Mouse (Mus musculus) liver, embryonic 16.5 days (tissue): ENCODE measurements at regions not wholly inside any gene's neighbourhood (a gene's known extent, or its start where the extent isn't known, plus 50 kb on each side); places are given as distances from the start of the nearest gene placed in this dataset.

Source experiments
- ATAC-seq: fragments of 200-750 bp; cut with Nextera tagmentation; 2 replicates; pipeline ENCODE4 v1.8.0; 2017; ENCODE audit warnings: low read depth, mild to moderate bottlenecking, moderate number of reproducible peaks, moderate library complexity
- H3K27ac ChIP-seq: fragments of 300-500 bp; sonication (generic); 2 replicates; pipeline ENCODE4 v1.5.1; 2014; ENCODE audit warnings: mild to moderate bottlenecking, low read length
- H3K27me3 ChIP-seq: fragments of 300-500 bp; sonication (generic); 2 replicates; pipeline ENCODE4 v1.6.1; 2014; ENCODE audit warnings: low read depth, low read length, mixed read lengths; ENCODE audit not compliant: control insufficient read depth, insufficient read depth
- H3K36me3 ChIP-seq: fragments of 300-500 bp; sonication (generic); 2 replicates; pipeline ENCODE4 v1.6.1; 2014; ENCODE audit warnings: mild to moderate bottlenecking; ENCODE audit not compliant: control insufficient read depth, insufficient read depth
- H3K4me1 ChIP-seq: fragments of 300-500 bp; sonication (generic); 2 replicates; pipeline ENCODE4 v1.6.1; 2014; ENCODE audit warnings: low read depth, low read length, mixed read lengths; ENCODE audit not compliant: control insufficient read depth
- H3K4me2 ChIP-seq: fragments of 300-500 bp; sonication (generic); 2 replicates; pipeline ENCODE4 v1.6.1; 2014; ENCODE audit warnings: low read depth, low read length, mixed read lengths
- H3K4me3 ChIP-seq: fragments of 300-500 bp; sonication (generic); 2 replicates; pipeline ENCODE4 v1.5.1; 2014; ENCODE audit warnings: low read depth, mild to moderate bottlenecking, low read length
- H3K9ac ChIP-seq: fragments of 300-500 bp; sonication (generic); 2 replicates; pipeline ENCODE4 v1.6.1; 2014; ENCODE audit warnings: low read depth, low read length
- H3K9me3 ChIP-seq: fragments of 300-500 bp; sonication (generic); replicated peaks from 2 replicates; pipeline ENCODE4 v1.6.1; 2016; ENCODE audit warnings: low read length; ENCODE audit not compliant: control insufficient read depth
- WGBS: fragments of 180-500 bp; shearing (Covaris S2); extraction: QIAGEN DNeasy Blood & Tissue Kit; methylation state at CpG from one replicate; pipeline ENCODE4 v1.1.7; 2014; ENCODE audit not compliant: insufficient replicate concordance; 5-methylcytosine and 5-hydroxymethylcytosine counted together

DNA sequence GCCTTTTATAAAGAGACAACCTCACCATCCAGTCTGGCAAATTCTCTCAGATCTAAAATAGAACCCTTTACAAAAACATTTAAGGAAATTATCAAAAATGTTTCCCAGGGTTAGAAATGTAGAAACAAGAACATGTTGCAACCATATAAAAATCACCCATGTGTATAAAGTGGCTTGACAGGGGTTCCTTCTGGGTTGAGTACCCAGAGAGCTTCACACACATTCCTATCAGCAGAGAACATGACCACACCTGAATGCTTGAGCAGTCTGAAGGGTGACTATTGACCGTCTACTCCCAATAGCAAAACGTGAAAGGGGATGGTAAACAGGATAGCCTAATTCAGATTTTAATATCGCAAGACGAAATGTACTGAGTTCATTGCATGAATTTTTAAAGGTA is 57.8 kb upstream of the Zfand5 start:
- no peak overlapping the region for H3K4me2 ChIP-seq
- no peaks in the 10 kb centered on the region for H3K36me3 ChIP-seq
- no peak overlapping the region for H3K9ac ChIP-seq
- no peaks in the 10 kb centered on the region for H3K4me1 ChIP-seq
- 71% methylated on average over 4 of the region's 4 CpGs for WGBS
- H3K27ac ChIP-seq = no peak overlapping the region
- no peak overlapping the region for H3K4me3 ChIP-seq
- H3K9me3 ChIP-seq = no peaks in the 10 kb centered on the region
- no peak for ATAC-seq
- H3K27me3 ChIP-seq = no peaks in the 10 kb centered on the region

DNA sequence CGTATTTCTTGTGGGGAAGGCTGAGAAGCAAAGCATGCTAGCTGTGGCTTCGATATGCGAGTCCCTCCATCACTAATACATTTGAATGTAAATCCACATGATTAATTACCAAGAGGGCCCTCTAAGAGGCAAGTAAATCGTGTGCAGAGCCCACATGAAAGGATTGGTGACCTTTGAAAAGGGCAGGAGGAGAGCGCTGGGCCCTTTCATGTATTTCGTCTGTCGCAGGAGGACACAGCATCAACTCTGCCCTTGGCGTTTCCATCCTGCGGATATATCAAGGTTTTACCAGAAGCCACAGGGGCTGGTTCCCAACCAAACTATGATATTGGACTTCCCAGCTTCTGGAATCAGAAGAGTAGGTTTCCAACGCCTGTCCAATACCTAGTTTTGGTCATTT is 78.6 kb upstream of the Zfand5 start:
- Histone ChIP-seq H3K4me3 (no peak overlapping the region), H3K9me3 (no peaks in the 10 kb centered on the region), H3K9ac (no peak overlapping the region), H3K36me3 (no peaks in the 10 kb centered on the region), H3K27ac (no peak overlapping the region), H3K4me1 (no peaks in the 10 kb centered on the region), H3K4me2 (no peak overlapping the region), H3K27me3 (no peaks in the 10 kb centered on the region)
- 73% methylated on average over 10 of the region's 10 CpGs for WGBS
- ATAC-seq = no peak

DNA sequence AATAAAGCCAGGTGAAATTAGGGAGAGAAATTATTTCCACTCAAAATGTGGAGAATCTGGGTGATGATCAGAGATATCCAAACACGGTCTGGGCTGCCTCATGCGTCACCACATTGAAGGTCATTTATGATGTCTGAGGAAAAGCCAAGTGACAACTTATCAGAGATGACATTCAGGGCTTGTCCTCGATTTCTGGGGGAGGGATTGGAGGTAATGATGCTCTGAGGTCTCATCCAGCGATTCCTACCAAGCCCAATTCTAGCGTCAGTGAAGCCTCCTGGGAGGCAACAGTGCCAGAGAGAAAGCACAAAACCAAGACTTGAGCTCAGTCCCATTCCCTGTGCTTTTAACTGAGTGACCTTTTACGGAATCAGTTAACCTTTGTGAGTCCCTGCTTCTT is 79.5 kb upstream of the Zfand5 start:
- H3K4me2 ChIP-seq = no peak overlapping the region
- no peak for ATAC-seq
- no peaks in the 10 kb centered on the region for H3K36me3 ChIP-seq
- H3K4me1 ChIP-seq = no peaks in the 10 kb centered on the region
- no peak overlapping the region for H3K27ac ChIP-seq
- H3K9ac ChIP-seq = no peak overlapping the region
- H3K27me3 ChIP-seq = no peaks in the 10 kb centered on the region
- no peak overlapping the region for H3K4me3 ChIP-seq
- H3K9me3 ChIP-seq = no peaks in the 10 kb centered on the region
- 60% methylated on average over 6 of the region's 6 CpGs for WGBS

DNA sequence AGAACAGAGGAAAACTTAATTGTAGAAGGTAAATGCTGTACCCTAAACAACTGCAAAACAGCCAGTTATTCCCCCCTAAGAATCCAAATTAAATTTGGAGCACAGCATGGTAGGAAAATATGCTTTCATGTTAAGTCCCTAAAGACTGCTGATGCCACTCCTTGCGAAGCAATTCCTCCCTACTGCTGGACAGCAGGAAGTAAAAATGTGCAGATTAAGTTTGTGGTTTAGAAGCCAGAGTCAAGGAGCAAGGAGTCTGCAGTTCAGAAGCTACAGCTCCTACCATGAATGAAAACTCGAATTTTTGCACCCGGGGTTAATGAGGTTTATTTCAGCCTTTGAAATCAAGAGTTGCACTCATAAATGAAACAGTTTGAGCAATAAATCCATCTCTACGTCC is 82.9 kb upstream of the Zfand5 start:
- Histone ChIP-seq H3K4me2 (no peak overlapping the region), H3K4me3 (no peak overlapping the region), H3K36me3 (no peaks in the 10 kb centered on the region), H3K9me3 (no peaks in the 10 kb centered on the region), H3K27me3 (no peaks in the 10 kb centered on the region), H3K9ac (no peak overlapping the region), H3K4me1 (no peaks in the 10 kb centered on the region), H3K27ac (no peak overlapping the region)
- ATAC-seq = no peak
- 24% methylated on average over 4 of the region's 4 CpGs for WGBS

DNA sequence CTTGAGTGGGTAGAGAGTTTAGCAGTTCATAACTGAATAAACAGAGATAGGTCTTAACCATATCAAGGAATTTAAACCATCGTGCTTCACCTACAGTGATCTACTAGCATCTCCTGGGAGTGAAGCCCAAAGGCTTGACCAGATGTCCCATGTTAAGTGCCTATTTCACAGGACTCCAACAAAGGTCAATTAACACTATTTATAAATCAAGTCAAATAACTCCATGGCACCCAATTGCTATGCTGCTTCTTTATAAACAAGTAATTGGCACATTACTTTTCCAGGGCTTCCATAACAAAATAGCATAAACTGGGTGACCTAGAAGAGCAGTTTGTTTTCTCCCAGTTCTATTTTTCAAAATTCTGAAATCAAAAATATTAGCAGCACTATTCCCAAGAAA is 85.4 kb upstream of the Zfand5 start:
- no peaks in the 10 kb centered on the region for H3K4me1 ChIP-seq
- no peaks in the 10 kb centered on the region for H3K27me3 ChIP-seq
- ATAC-seq = no peak
- H3K36me3 ChIP-seq = no peaks in the 10 kb centered on the region
- 72% methylated on average over 1 of the region's 1 CpGs for WGBS
- H3K27ac ChIP-seq = no peak overlapping the region
- H3K4me2 ChIP-seq = no peak overlapping the region
- no peak overlapping the region for H3K9ac ChIP-seq
- no peak overlapping the region for H3K4me3 ChIP-seq
- H3K9me3 ChIP-seq = no peaks in the 10 kb centered on the region

DNA sequence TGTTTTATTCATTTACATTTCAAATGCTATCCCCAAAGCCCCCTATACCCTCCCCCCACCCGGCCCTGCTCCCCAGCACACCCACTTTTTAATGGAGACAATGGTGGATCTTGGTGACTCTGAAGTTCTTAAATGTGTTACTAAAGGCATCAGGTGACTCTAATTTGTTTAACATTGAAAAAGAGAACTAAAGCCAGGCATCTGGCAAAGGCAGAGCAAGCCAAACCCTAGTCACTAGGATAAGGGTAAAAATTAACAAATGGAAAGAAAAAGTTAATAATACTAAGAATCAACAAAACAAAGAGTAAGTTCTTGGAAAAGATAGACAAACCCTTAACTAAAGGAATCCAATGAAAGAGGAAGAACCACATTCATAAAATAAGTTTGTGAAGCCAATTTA is 86.1 kb upstream of the Zfand5 start:
- H3K4me1 ChIP-seq = no peaks in the 10 kb centered on the region
- H3K9ac ChIP-seq = no peak overlapping the region
- H3K27me3 ChIP-seq = no peaks in the 10 kb centered on the region
- H3K4me3 ChIP-seq = no peak overlapping the region
- 57% methylated on average over 1 of the region's 1 CpGs for WGBS
- no peak overlapping the region for H3K4me2 ChIP-seq
- H3K9me3 ChIP-seq = no peaks in the 10 kb centered on the region
- no peaks in the 10 kb centered on the region for H3K36me3 ChIP-seq
- no peak overlapping the region for H3K27ac ChIP-seq
- ATAC-seq = no peak

DNA sequence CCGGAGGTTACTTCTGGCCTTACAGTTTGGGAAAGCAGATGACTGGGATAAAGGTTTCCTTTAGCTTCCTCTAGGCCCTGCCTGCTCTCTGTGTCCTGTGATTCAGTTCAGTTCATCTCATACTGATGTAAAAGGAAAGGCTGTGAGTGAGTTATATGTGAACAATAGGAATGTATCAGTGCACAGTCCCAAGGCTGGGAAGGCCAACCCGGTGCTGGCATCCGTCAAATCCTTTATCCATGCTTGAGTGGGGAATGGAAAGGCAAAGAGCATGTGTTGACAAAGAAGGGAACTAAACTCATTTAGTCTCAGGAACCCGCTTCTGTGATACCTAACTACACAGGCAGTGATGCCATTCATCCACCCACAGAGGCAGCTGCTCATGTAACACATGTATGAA is 89.0 kb upstream of the Zfand5 start:
- WGBS = 74% methylated on average over 4 of the region's 4 CpGs
- Histone ChIP-seq H3K27me3 (no peaks in the 10 kb centered on the region), H3K4me2 (no peak overlapping the region), H3K4me3 (no peak overlapping the region), H3K9ac (no peak overlapping the region), H3K36me3 (no peaks in the 10 kb centered on the region), H3K4me1 (no peaks in the 10 kb centered on the region), H3K9me3 (no peaks in the 10 kb centered on the region), H3K27ac (no peak overlapping the region)
- ATAC-seq = no peak

DNA sequence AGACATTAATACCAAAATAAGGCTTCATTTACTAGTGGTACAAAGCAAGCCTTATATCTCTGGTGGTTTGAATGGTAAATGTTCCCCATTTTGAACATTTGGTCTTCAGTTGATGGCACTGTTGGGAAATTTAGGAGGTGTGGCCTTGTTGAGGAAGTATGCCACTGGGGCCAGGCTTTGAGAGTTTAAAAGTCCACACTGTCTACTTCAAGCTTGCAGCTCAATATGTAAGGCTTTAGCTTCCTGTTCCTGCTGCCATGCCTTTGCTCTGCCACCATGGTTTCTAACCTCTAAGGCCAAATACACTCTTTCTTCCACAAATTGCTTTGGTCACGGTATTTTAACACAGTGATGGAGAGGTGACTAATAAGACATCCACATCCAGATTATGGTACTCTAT is 92.2 kb upstream of the Zfand5 start:
- ATAC-seq = no peak
- Histone ChIP-seq H3K27ac (no peak overlapping the region), H3K4me2 (no peak overlapping the region), H3K36me3 (no peaks in the 10 kb centered on the region), H3K27me3 (no peaks in the 10 kb centered on the region), H3K9ac (no peak overlapping the region), H3K4me3 (no peak overlapping the region), H3K4me1 (no peaks in the 10 kb centered on the region), H3K9me3 (no peaks in the 10 kb centered on the region)
- 52% methylated on average over 1 of the region's 1 CpGs for WGBS

DNA sequence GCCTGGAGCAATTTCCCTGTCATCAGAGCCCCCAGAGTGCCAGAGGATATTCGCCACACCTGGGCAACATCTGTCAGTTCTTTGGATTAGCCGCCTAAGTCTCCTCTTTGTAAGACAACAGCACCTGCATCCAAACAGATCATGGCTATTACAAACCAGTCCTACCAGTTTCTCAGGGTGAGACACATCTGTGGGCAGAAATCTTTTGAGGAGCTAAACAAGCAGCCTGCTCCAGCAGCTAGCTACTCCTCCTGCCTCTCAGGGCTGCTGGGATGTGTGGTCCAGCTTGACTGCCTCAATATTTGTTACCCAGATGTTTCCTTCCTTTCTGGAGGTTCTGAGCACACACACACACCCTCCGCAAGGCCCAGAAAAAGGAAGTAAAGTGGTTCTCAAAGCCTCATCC is 96.6 kb upstream of the Zfand5 start:
- Histone ChIP-seq H3K27me3 (no peaks in the 10 kb centered on the region), H3K9ac (no peak overlapping the region), H3K4me2 (no peak overlapping the region), H3K9me3 (no peaks in the 10 kb centered on the region), H3K4me1 (no peaks in the 10 kb centered on the region; the same call in 1 of the 2 replicates), H3K27ac (no peak overlapping the region), H3K36me3 (no peaks in the 10 kb centered on the region), H3K4me3 (no peak overlapping the region)
- 41% methylated on average over 3 of the region's 3 CpGs for WGBS
- no peak for ATAC-seq

DNA sequence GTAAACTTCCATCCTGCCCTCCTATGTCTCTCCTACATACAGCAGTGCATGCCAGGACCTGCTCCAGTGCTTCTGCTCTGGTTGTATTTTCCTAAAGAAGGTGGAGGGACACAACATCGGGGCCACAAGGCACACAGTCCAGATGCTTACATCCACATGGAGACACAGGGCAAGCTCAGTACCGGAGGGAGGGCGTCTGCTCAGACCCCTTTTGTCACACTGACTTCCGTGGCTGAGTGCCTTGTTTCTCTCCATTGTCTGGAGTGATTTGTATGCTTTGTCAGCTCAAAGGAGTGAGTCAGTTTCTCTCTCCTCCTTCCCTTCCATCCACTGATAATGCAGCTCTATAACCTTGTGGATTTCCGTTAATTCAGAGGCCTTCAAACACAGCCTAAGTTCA is 97.4 kb upstream of the Zfand5 start:
- Histone ChIP-seq H3K9ac (no peak overlapping the region), H3K4me2 (no peak overlapping the region), H3K27ac (no peak overlapping the region), H3K9me3 (no peaks in the 10 kb centered on the region), H3K27me3 (no peaks in the 10 kb centered on the region), H3K4me3 (no peak overlapping the region), H3K4me1 (no peaks in the 10 kb centered on the region; the same call in 1 of the 2 replicates), H3K36me3 (no peaks in the 10 kb centered on the region)
- no peak for ATAC-seq
- 47% methylated on average over 5 of the region's 5 CpGs for WGBS
